Mouse (Mus musculus) bone marrow, adult 2 months (tissue): ENCODE measurements at regions not wholly inside any gene's neighbourhood (a gene's known extent, or its start where the extent isn't known, plus 50 kb on each side); places are given as distances from the start of the nearest gene placed in this dataset.

Experiments used
- CTCF ChIP-seq: fragments of 200-500 bp; IDR thresholded peaks from 2 replicates; pipeline ENCODE4 v1.5.1; 2011; ENCODE audit warnings: low read length, control low read depth; ENCODE audit not compliant: control insufficient read depth, insufficient read depth
- POLR2A ChIP-seq: fragments of 200-500 bp; IDR thresholded peaks from 2 replicates; pipeline ENCODE4 v1.6.1; 2011; ENCODE audit warnings: low read depth, mild to moderate bottlenecking, control low read depth, low read length, borderline replicate concordance; ENCODE audit not compliant: control insufficient read depth

- TF ChIP-seq POLR2A (no peak), CTCF (no peak)
These were observed 99.4 kb downstream of the Tmem17 start for GRCm38 (mm10) chr11:22611102-22611869.
